27 mouse cellular contexts compared by ENCODE assay signal in genomic region chr11:106200756-106201155, GRCm38 (mm10). TPM values are rescaled to one million over a fixed set of nuclear protein-coding genes. Genes with fewer than 3 reads are reported as not detected.
DNase-seq lines count a peak whose midpoint lies in the region; ATAC-seq and TF ChIP-seq lines count a peak whose summit lies in the region.
"Had no signal": no experiment of that assay in that cellular context is flagged by ENCODE, and none has a peak within 500 bp of the region (broad histone marks: within the 10 kb centered on the region; RNA-seq: fewer than 3 reads in every experiment).

No protein-coding gene starts in this region.

- ATAC-seq in liver, embryonic 11.5 days (replicated peaks; ENCODE audit: low FRiP score) = no peak
- peak; percentile 36; the same call in 1 of the 2 replicates for ATAC-seq in G1E (ENCODE audit: extremely low read depth, insufficient number of reproducible peaks, low FRiP score, poor library complexity, severe bottlenecking)
- ATAC-seq in megakaryocyte, adult 5-6 weeks (ENCODE audit: poor library complexity, severe bottlenecking) = no peak
- ATAC-seq: intestine, postnatal 0 days had no signal

- WGBS in liver, adult 2 months = 59% methylated on average over 6 of the region's 6 CpGs
- WGBS in liver, embryonic 11.5 days = 68% methylated on average over 6 of the region's 6 CpGs
- 88% methylated on average over 6 of the region's 6 CpGs for WGBS in forebrain, embryonic 10.5 days

- H3K9ac ChIP-seq in liver, adult 2 months (ENCODE audit: low read depth, low read length) = no peak overlapping the region
- H3K9ac ChIP-seq in liver, embryonic 11.5 days (ENCODE audit: low read depth, low read length) = no peak overlapping the region
- H3K9ac ChIP-seq: embryonic facial prominence, embryonic 15.5 days; hindbrain, embryonic 12.5 days; lung, embryonic 14.5 days had no signal

- peaks cover 54% of the 10 kb centered on the region for H3K36me3 ChIP-seq in liver, adult 2 months (ENCODE audit: control insufficient read depth, insufficient read depth, low read length)
- H3K36me3 ChIP-seq in liver, embryonic 11.5 days (ENCODE audit: control insufficient read depth, insufficient read depth, low read length) = peaks cover 37% of the 10 kb centered on the region
- peaks cover 86% of the 10 kb centered on the region for H3K36me3 ChIP-seq in G1E (replicated peaks)
- H3K36me3 ChIP-seq in forebrain, embryonic 10.5 days (replicated peaks) = peaks cover 92% of the 10 kb centered on the region

- TF ChIP-seq CTCF in liver, adult 2 months (IDR thresholded peaks at IDR 0.05; ENCODE audit: low read depth, low read length) = no peak
- TF ChIP-seq CTCF in G1E (IDR thresholded peaks at IDR 0.05; ENCODE audit: low read depth, low read length) = no peak

- peak overlapping the region; percentile 38; the same call in 1 of the 2 replicates for H3K27ac ChIP-seq in liver, adult 2 months (replicated peaks; ENCODE audit: insufficient read depth, low read depth, low read length)
- H3K27ac ChIP-seq in liver, embryonic 11.5 days (ENCODE audit: low read depth, low read length) = no peak overlapping the region
- no peak overlapping the region for H3K27ac ChIP-seq in forebrain, embryonic 10.5 days
- H3K27ac ChIP-seq: embryonic facial prominence, embryonic 15.5 days; heart, embryonic 10.5 days; hindbrain, embryonic 12.5 days had no signal

- no peaks in the 10 kb centered on the region for H3K79me2 ChIP-seq in liver, adult 2 months (ENCODE audit: control insufficient read depth, insufficient read depth, low read length)

- no peak for TF ChIP-seq POLR2A in liver, adult 2 months (IDR thresholded peaks at IDR 0.05; ENCODE audit: extremely low read depth, insufficient read depth, low read length)

- no peak overlapping the region for H3K4me2 ChIP-seq in liver, embryonic 11.5 days
- H3K4me2 ChIP-seq: embryonic facial prominence, embryonic 15.5 days; hindbrain, embryonic 12.5 days; lung, embryonic 14.5 days; midbrain, embryonic 11.5 days had no signal

- no peaks in the 10 kb centered on the region for H3K27me3 ChIP-seq in liver, adult 2 months (ENCODE audit: control insufficient read depth, insufficient read depth, low read length)
- no peaks in the 10 kb centered on the region for H3K27me3 ChIP-seq in liver, embryonic 11.5 days (replicated peaks; ENCODE audit: control insufficient read depth, insufficient read depth, low read length)
- no peaks in the 10 kb centered on the region for H3K27me3 ChIP-seq in G1E (ENCODE audit: insufficient read depth, low read length)
- H3K27me3 ChIP-seq in forebrain, embryonic 10.5 days (ENCODE audit: poor library complexity, severe bottlenecking) = no peaks in the 10 kb centered on the region
- H3K27me3 ChIP-seq: embryonic facial prominence, embryonic 15.5 days; hindbrain, embryonic 12.5 days had no signal

- H3K4me1 ChIP-seq in liver, adult 2 months (ENCODE audit: control insufficient read depth, insufficient read depth, low read length) = 0 out of 2 replicates have a peak, but pooled peaks cover 3% of the 10 kb centered on the region
- peaks cover 20% of the 10 kb centered on the region for H3K4me1 ChIP-seq in liver, embryonic 11.5 days (replicated peaks; ENCODE audit: control insufficient read depth, insufficient read depth, low read length)
- peaks cover 37% of the 10 kb centered on the region for H3K4me1 ChIP-seq in G1E (ENCODE audit: insufficient read depth, low read depth, low read length)
- H3K4me1 ChIP-seq in forebrain, embryonic 10.5 days = no peaks in the 10 kb centered on the region
- H3K4me1 ChIP-seq: embryonic facial prominence, embryonic 15.5 days; heart, embryonic 10.5 days; hindbrain, embryonic 12.5 days had no signal

- no peak overlapping the region for H3K4me3 ChIP-seq in liver, adult 2 months (ENCODE audit: insufficient read depth, low read depth, low read length)
- H3K4me3 ChIP-seq in liver, embryonic 11.5 days (ENCODE audit: low read depth, low read length) = no peak overlapping the region
- H3K4me3 ChIP-seq in G1E (ENCODE audit: low read depth, low read length) = no peak overlapping the region; the same call in 1 of the 2 replicates
- H3K4me3 ChIP-seq in forebrain, embryonic 10.5 days = no peak overlapping the region
- H3K4me3 ChIP-seq: embryonic facial prominence, embryonic 15.5 days; heart, embryonic 10.5 days; hindbrain, embryonic 12.5 days had no signal

- H3K9me3 ChIP-seq in liver, embryonic 11.5 days (ENCODE audit: control insufficient read depth, low read length) = no peaks in the 10 kb centered on the region
- no peaks in the 10 kb centered on the region for H3K9me3 ChIP-seq in G1E (replicated peaks)
- no peaks in the 10 kb centered on the region for H3K9me3 ChIP-seq in forebrain, embryonic 10.5 days
- H3K9me3 ChIP-seq: embryonic facial prominence, embryonic 15.5 days; heart, embryonic 10.5 days; hindbrain, embryonic 12.5 days had no signal

- no peak for DNase-seq in liver, adult 2 months (ENCODE audit: extremely low read depth, low read depth, low spot score)
- DNase-seq in liver, embryonic 11.5 days (ENCODE audit: low spot score) = no peak
- peak; percentile 69 for DNase-seq in CD4-positive helper T cell, adult 2 months (ENCODE audit: low read depth, low spot score)
- DNase-seq in G1E (ENCODE audit: low spot score) = no peak
- DNase-seq in induced T-regulatory cell, adult 2 months (ENCODE audit: low read depth) = peak; percentile 77
- no peak for DNase-seq in gastrocnemius, postnatal 10 days
- DNase-seq in forebrain, embryonic 10.5 days (ENCODE audit: extremely low spot score, low spot score) = no peak
- DNase-seq: adrenal gland, postnatal 36 days; cerebellum, adult 18-20 months; cerebellum, postnatal 25 days; gastrocnemius, postnatal 25 days; heart, postnatal 10 days; layer of hippocampus, postnatal 36 days; lung, embryonic 14.5 days; lung, postnatal 4 days; retina, postnatal 1 day had no signal

RNA-seq across cellular contexts. Expression of gene Strada, which starts 1.2 kb away (rescaled TPM):
- total RNA-seq in liver, adult 2 months (2014; rRNA removed) = 1.8 and 2.8 TPM in 2 replicates
- 3.1 and 3.9 TPM in 2 replicates for polyA plus RNA-seq in liver, adult 2 months (2012; rRNA removed)
- polyA plus RNA-seq in liver, embryonic 11.5 days (2014; fragmentation: Nextera tagmentation; extraction: Ambion mirVana) = 22.0 and 24.3 TPM in 2 replicates
- 28.9 and 40.2 TPM in 2 replicates for total RNA-seq in G1E (2014; fragmentation: Nextera tagmentation)
- 19.5 and 21.1 TPM in 2 replicates for total RNA-seq in G1E (2017)
- 32.3 and 36.2 TPM in 2 replicates for polyA plus RNA-seq in G1E (2012)
- 27.2 and 28.3 TPM in 2 replicates for total RNA-seq in megakaryocyte, adult 5-6 weeks (2015)
- total RNA-seq in megakaryocyte, adult 5-6 weeks (2017) = 20.3 and 26.1 TPM in 2 replicates
- 10 to 100 TPM; 21.5 to 22.8 TPM for total RNA-seq in gastrocnemius, postnatal 10 days (2021)
- polyA plus RNA-seq in forebrain, embryonic 10.5 days (2016; fragmentation: Nextera tagmentation; extraction: Ambion mirVana) = 41.4 and 41.9 TPM in 2 replicates

RNA-seq across cellular contexts. Expression of gene Ccdc47, which starts 15.4 kb away (rescaled TPM):
- 42.6 and 48.9 TPM in 2 replicates for total RNA-seq in liver, adult 2 months (2014; rRNA removed)
- polyA plus RNA-seq in liver, adult 2 months (2012; rRNA removed) = 12.8 and 16.9 TPM in 2 replicates
- polyA plus RNA-seq in liver, embryonic 11.5 days (2014; fragmentation: Nextera tagmentation; extraction: Ambion mirVana) = 73.3 and 76.0 TPM in 2 replicates
- 78.5 and 92.2 TPM in 2 replicates for total RNA-seq in G1E (2014; fragmentation: Nextera tagmentation)
- 90.1 and 129 TPM in 2 replicates for total RNA-seq in G1E (2017)
- 3.8 and 3.9 TPM in 2 replicates for polyA plus RNA-seq in G1E (2012)
- 25.8 and 36.0 TPM in 2 replicates for total RNA-seq in megakaryocyte, adult 5-6 weeks (2015)
- total RNA-seq in megakaryocyte, adult 5-6 weeks (2017) = 110 and 156 TPM in 2 replicates
- total RNA-seq in gastrocnemius, postnatal 10 days (2021) = 10 to 100 TPM; 73.6 to 75.8 TPM
- 77.3 and 77.4 TPM in 2 replicates for polyA plus RNA-seq in forebrain, embryonic 10.5 days (2016; fragmentation: Nextera tagmentation; extraction: Ambion mirVana)

RNA-seq across cellular contexts. Expression of gene Ddx42, which starts 16.0 kb away (rescaled TPM):
- total RNA-seq in liver, adult 2 months (2014; rRNA removed) = 16.0 and 19.7 TPM in 2 replicates
- polyA plus RNA-seq in liver, adult 2 months (2012; rRNA removed) = 4.8 and 5.1 TPM in 2 replicates
- polyA plus RNA-seq in liver, embryonic 11.5 days (2014; fragmentation: Nextera tagmentation; extraction: Ambion mirVana) = 63.3 and 68.2 TPM in 2 replicates
- 63.7 and 71.8 TPM in 2 replicates for total RNA-seq in G1E (2014; fragmentation: Nextera tagmentation)
- total RNA-seq in G1E (2017) = 89.0 and 112 TPM in 2 replicates
- polyA plus RNA-seq in G1E (2012) = 28.4 and 50.3 TPM in 2 replicates
- 28.6 and 30.3 TPM in 2 replicates for total RNA-seq in megakaryocyte, adult 5-6 weeks (2015)
- total RNA-seq in megakaryocyte, adult 5-6 weeks (2017) = 51.7 and 62.6 TPM in 2 replicates
- 10 to 100 TPM; 30.1 to 35.8 TPM for total RNA-seq in gastrocnemius, postnatal 10 days (2021)
- 105 and 109 TPM in 2 replicates for polyA plus RNA-seq in forebrain, embryonic 10.5 days (2016; fragmentation: Nextera tagmentation; extraction: Ambion mirVana)

RNA-seq across cellular contexts. Expression of gene Limd2, which starts 40.1 kb away (rescaled TPM):
- total RNA-seq in liver, adult 2 months (2014; rRNA removed) = 9.4 and 9.7 TPM in 2 replicates
- polyA plus RNA-seq in liver, adult 2 months (2012; rRNA removed) = 21.8 and 26.3 TPM in 2 replicates
- 172 and 182 TPM in 2 replicates for polyA plus RNA-seq in liver, embryonic 11.5 days (2014; fragmentation: Nextera tagmentation; extraction: Ambion mirVana)
- 258 and 309 TPM in 2 replicates for total RNA-seq in G1E (2014; fragmentation: Nextera tagmentation)
- 77.5 and 94.4 TPM in 2 replicates for total RNA-seq in G1E (2017)
- polyA plus RNA-seq in G1E (2012) = 365 and 413 TPM in 2 replicates
- total RNA-seq in megakaryocyte, adult 5-6 weeks (2015) = 242 and 247 TPM in 2 replicates
- total RNA-seq in megakaryocyte, adult 5-6 weeks (2017) = 56.3 and 61.8 TPM in 2 replicates
- 10 to 100 TPM; 13.2 to 18.1 TPM for total RNA-seq in gastrocnemius, postnatal 10 days (2021)
- polyA plus RNA-seq in forebrain, embryonic 10.5 days (2016; fragmentation: Nextera tagmentation; extraction: Ambion mirVana) = 364 and 375 TPM in 2 replicates

RNA-seq across cellular contexts. Expression of gene Gm10840, which starts 40.1 kb away (rescaled TPM):
- total RNA-seq in liver, adult 2 months (2014; rRNA removed) = not detected in 2 replicates
- not detected in 2 replicates for polyA plus RNA-seq in liver, adult 2 months (2012; rRNA removed)
- not detected in 2 replicates for polyA plus RNA-seq in liver, embryonic 11.5 days (2014; fragmentation: Nextera tagmentation; extraction: Ambion mirVana)
- total RNA-seq in G1E (2014; fragmentation: Nextera tagmentation) (not detected in 2 replicates), G1E (2017) (not detected in 2 replicates)
- not detected in 2 replicates for polyA plus RNA-seq in G1E (2012)
- total RNA-seq in megakaryocyte, adult 5-6 weeks (2015) = 1.4 TPM in 1 of 2 replicates, not detected in the other
- not detected in 2 replicates for total RNA-seq in megakaryocyte, adult 5-6 weeks (2017)
- not detected for total RNA-seq in gastrocnemius, postnatal 10 days (2021)
- polyA plus RNA-seq in forebrain, embryonic 10.5 days (2016; fragmentation: Nextera tagmentation; extraction: Ambion mirVana) = 0.82 TPM in 1 of 2 replicates, not detected in the other
- total RNA-seq: adrenal gland, postnatal 36 days; gastrocnemius, postnatal 25 days; heart, postnatal 10 days; left cerebral cortex, postnatal 14 days had no signal
- polyA plus RNA-seq: frontal cortex, adult 2 months; heart, embryonic 10.5 days; intestine, postnatal 0 days; kidney, embryonic 16.5 days; limb, embryonic 14.5 days; lung, embryonic 14.5 days; midbrain, embryonic 11.5 days; neural tube, embryonic 11.5 days had no signal

Comparison
In these comparisons a context has a peak if more than half of its experiments do, and no peak if none do; other contexts are left out.
1. DNase-seq: peak in CD4-positive helper T cell, adult 2 months (single experiment) and induced T-regulatory cell, adult 2 months (single experiment); none in liver, adult 2 months (single experiment), liver, embryonic 11.5 days (single experiment), G1E (single experiment), gastrocnemius, postnatal 10 days (single experiment) and forebrain, embryonic 10.5 days (single experiment).